Mouse (Mus musculus) WW6 (cell line): ENCODE results near the gene Sgtb.
A peak's percentile ranks its signal among the peaks of the same experiment; 100 is the strongest.

Experiments
- DNase-seq: peaks from one replicate; pipeline ENCODE4 v3.0.0-alpha.2; 2013; ENCODE audit warnings: low read depth, low spot score

Sgtb gene

GRCm38 (mm10) chr13:104109816-104110521, 428 bp downstream of the Sgtb start:
- DNase-seq = peak; percentile 40

- no peak for DNase-seq
Observed at GRCm38 (mm10) chr13:104110526-104110925, 985 bp downstream of the Sgtb start.

GRCm38 (mm10) chr13:104112266-104112900, 2.8 kb downstream of the Sgtb start:
- DNase-seq = no peak

GRCm38 (mm10) chr13:104113782-104114181, 4.2 kb downstream of the Sgtb start:
- no peak for DNase-seq

- no peak for DNase-seq
Observed at GRCm38 (mm10) chr13:104114827-104115226, 5.3 kb downstream of the Sgtb start.

- no peak for DNase-seq
Observed at GRCm38 (mm10) chr13:104122078-104122840, 12.7 kb downstream of the Sgtb start.

- DNase-seq = no peak
Observed at GRCm38 (mm10) chr13:104123662-104124381, 14.3 kb downstream of the Sgtb start.

GRCm38 (mm10) chr13:104132561-104132960, 23.0 kb downstream of the Sgtb start:
- DNase-seq = no peak

GRCm38 (mm10) chr13:104134510-104135085, 25.1 kb downstream of the Sgtb start:
- DNase-seq = no peak

- DNase-seq = peak; percentile 42
Observed at GRCm38 (mm10) chr13:104139369-104140209, 30.0 kb downstream of the Sgtb start.

- no peak for DNase-seq
Observed at GRCm38 (mm10) chr13:104144871-104145270, 35.3 kb downstream of the Sgtb start.

GRCm38 (mm10) chr13:104145646-104146045, 36.1 kb downstream of the Sgtb start:
- DNase-seq = no peak

- no peak for DNase-seq
Observed at GRCm38 (mm10) chr13:104154180-104154579, 44.6 kb downstream of the Sgtb start.

- no peak for DNase-seq
Observed at GRCm38 (mm10) chr13:104155106-104155505, 45.6 kb downstream of the Sgtb start.

GRCm38 (mm10) chr13:104155686-104156085, 46.1 kb downstream of the Sgtb start:
- DNase-seq = no peak

GRCm38 (mm10) chr13:104171711-104172110, 62.2 kb downstream of the Sgtb start:
- DNase-seq = no peak

- no peak for DNase-seq
Observed at GRCm38 (mm10) chr13:104172498-104172897, 63.0 kb downstream of the Sgtb start.

GRCm38 (mm10) chr13:104176874-104177273, 67.3 kb downstream of the Sgtb start:
- DNase-seq = no peak

GRCm38 (mm10) chr13:104177796-104178649, 68.5 kb downstream of the Sgtb start, which contains the start of gene Trappc13:
Gene Trappc13, minus strand, starts transcription at chr13:104178469.
- peak; percentile 58 for DNase-seq
